Mouse (Mus musculus) CH12.LX (cell line): ENCODE data around the gene Atf3.

ENCODE experiments used
- CTCF ChIP-seq, 2 experiments: IDR thresholded peaks in 1 of 2; conservative IDR thresholded peaks in 1 of 2; 2 replicates each; pipeline ENCODE4 v1.5.1; 2011 to 2012; ENCODE audit warnings: low read depth in 2 of 2, low read length in 2 of 2, improper control_type of control experiment in 1 of 2, inconsistent platforms in 1 of 2, mild to moderate bottlenecking in 1 of 2, moderate library complexity in 1 of 2
- ELF1 ChIP-seq: IDR thresholded peaks from 2 replicates; pipeline ENCODE4 v1.6.1; 2014; ENCODE audit warnings: low read depth, mild to moderate bottlenecking, inconsistent platforms, low read length, improper control_type of control experiment
- ETS1 ChIP-seq: conservative IDR thresholded peaks from 2 replicates; pipeline ENCODE4 v1.6.1; 2012; ENCODE audit warnings: low read depth, mild to moderate bottlenecking, inconsistent platforms, low read length, improper control_type of control experiment, moderate library complexity
- HCFC1 ChIP-seq: IDR thresholded peaks from 2 replicates; pipeline ENCODE4 v1.6.1; 2012; ENCODE audit warnings: low read depth, mild to moderate bottlenecking, inconsistent platforms, low read length, improper control_type of control experiment
- KAT2A ChIP-seq: IDR thresholded peaks from 2 replicates; pipeline ENCODE4 v1.6.1; 2012; ENCODE audit warnings: low read length, improper control_type of control experiment, inconsistent platforms; ENCODE audit not compliant: insufficient replicate concordance
- MAZ ChIP-seq: IDR thresholded peaks from 2 replicates; pipeline ENCODE4 v1.6.1; 2012; ENCODE audit warnings: low read depth, mild to moderate bottlenecking, inconsistent platforms, low read length, improper control_type of control experiment, moderate library complexity
- NRF1 ChIP-seq: IDR thresholded peaks from 2 replicates; pipeline ENCODE4 v1.6.1; 2014; ENCODE audit warnings: low read depth, mild to moderate bottlenecking, inconsistent platforms, low read length, improper control_type of control experiment, moderate library complexity
- PAX5 ChIP-seq: IDR thresholded peaks from 2 replicates; pipeline ENCODE4 v1.6.1; 2012; ENCODE audit warnings: low read length, inconsistent platforms, mixed read lengths
- RAD21 ChIP-seq: IDR thresholded peaks from 2 replicates; pipeline ENCODE4 v1.6.1; 2011; ENCODE audit warnings: low read depth, mild to moderate bottlenecking, low read length, improper control_type of control experiment, moderate library complexity
- RCOR1 ChIP-seq: conservative IDR thresholded peaks from 2 replicates; pipeline ENCODE4 v1.6.1; 2012; ENCODE audit warnings: low read depth, mild to moderate bottlenecking, inconsistent platforms, low read length, improper control_type of control experiment

DNA sequence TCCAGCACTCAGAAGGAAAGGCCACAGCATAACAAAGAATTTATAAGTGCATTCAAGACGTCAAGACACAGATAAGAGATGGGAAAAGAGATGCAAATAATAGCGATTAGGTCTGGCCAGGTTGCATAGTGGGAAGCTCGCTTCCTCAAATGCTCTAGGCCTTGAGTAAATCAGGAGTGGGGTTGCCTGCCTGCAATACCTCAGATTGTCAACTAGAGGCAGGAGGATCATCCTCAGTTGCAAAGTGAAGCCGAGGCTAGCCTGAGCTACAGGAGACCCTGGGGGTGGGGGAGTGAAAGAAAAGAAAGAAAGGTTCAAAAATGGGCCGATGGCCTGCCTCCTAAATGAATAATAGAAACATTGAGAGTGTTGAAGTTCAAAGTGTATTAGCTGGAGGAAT, 12.0 kb downstream of the Atf3 start:
- TF ChIP-seq ELF1: no peak
- TF ChIP-seq HCFC1: no peak
- no peak for TF ChIP-seq KAT2A
- peak in 1 of 2 experiments; percentile 32; a peak in 2 of 4 replicates for TF ChIP-seq CTCF (conservative IDR thresholded peaks at IDR 0.05 in 1 of 2, IDR thresholded peaks at IDR 0.05 in 1 of 2; ENCODE audit: low read depth in 2 of 2, low read length in 2 of 2)
- TF ChIP-seq MAZ: no peak
- TF ChIP-seq RCOR1: no peak
- no peak for TF ChIP-seq ETS1
- TF ChIP-seq NRF1: no peak
- TF ChIP-seq PAX5: no peak
- TF ChIP-seq RAD21: peak; percentile 1
